Mouse (Mus musculus): Measurements from ENCODE around the gene Jarid2. TPM values are rescaled to one million over a fixed set of nuclear protein-coding genes. Genes with fewer than 3 reads are reported as not detected.

The Jarid2 gene
- polyA plus RNA-seq, 1 experiment, result 3.9 TPM

DNA sequence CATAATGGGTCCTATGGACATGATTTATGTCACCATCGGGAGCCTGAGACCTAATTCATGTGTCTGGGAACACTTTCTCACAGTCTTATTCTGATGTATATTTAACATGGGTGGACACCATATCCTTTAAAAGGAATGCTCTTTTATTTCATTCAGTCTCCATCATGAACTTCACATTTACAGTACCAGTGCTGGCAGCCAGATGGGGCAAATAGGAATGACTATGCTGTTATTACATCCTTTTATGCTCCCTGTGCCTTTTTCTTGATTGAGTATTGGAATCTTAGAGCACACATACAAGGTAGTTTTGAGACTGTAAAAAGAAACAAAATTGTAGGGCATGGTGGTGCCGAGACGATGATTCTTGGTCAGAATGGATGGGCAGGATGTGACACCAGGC lies 69.0 kb downstream of the Jarid2 start:
- H3K36me3 ChIP-seq (ENCODE audit: control insufficient read depth, insufficient read depth), result no peaks in the 10 kb centered on the region
- H3K4me3 ChIP-seq, result no peak overlapping the region
- H3K27me3 ChIP-seq (ENCODE audit: control insufficient read depth, insufficient read depth, insufficient read length), result no peaks in the 10 kb centered on the region
- peaks cover 50% of the 10 kb centered on the region for H3K79me2 ChIP-seq (ENCODE audit: control insufficient read depth, insufficient read depth)
- no peak overlapping the region for H3ac ChIP-seq (ENCODE audit: control insufficient read depth, insufficient read length)
- no peak for TF ChIP-seq REST (IDR thresholded peaks at IDR 0.05; ENCODE audit: insufficient read depth, insufficient read length)
- TF ChIP-seq MAX (IDR thresholded peaks at IDR 0.05; ENCODE audit: low read depth), result no peak
- TF ChIP-seq SRF (IDR thresholded peaks at IDR 0.05; ENCODE audit: control insufficient read depth, insufficient read length, low read depth), result no peak
- TF ChIP-seq CEBPB (IDR thresholded peaks at IDR 0.05; ENCODE audit: insufficient read depth, poor library complexity, severe bottlenecking), result no peak
- TF ChIP-seq TCF12 (IDR thresholded peaks at IDR 0.05; ENCODE audit: insufficient read depth, poor library complexity, severe bottlenecking), result no peak
- TF ChIP-seq TCF3 (IDR thresholded peaks at IDR 0.05; ENCODE audit: insufficient read length, low read depth), result no peak
- no peak for TF ChIP-seq POLR2AphosphoS2 (IDR thresholded peaks at IDR 0.05; ENCODE audit: insufficient read length, low read depth)
- TF ChIP-seq USF1 (IDR thresholded peaks at IDR 0.05; ENCODE audit: low read depth), result no peak
- TF ChIP-seq MYOD1 (IDR thresholded peaks at IDR 0.05; ENCODE audit: control insufficient read depth in 1 of 3, insufficient read length in 2 of 3, low read depth in 2 of 3), result no peak
- no peak for TF ChIP-seq E2F4 (IDR thresholded peaks at IDR 0.05; ENCODE audit: insufficient read depth)
- no peak for TF ChIP-seq MYOG (IDR thresholded peaks at IDR 0.05; ENCODE audit: control insufficient read depth in 1 of 3, insufficient read depth in 1 of 3, insufficient read length in 2 of 3, low read depth in 2 of 3)
- TF ChIP-seq POLR2A (IDR thresholded peaks at IDR 0.05; ENCODE audit: insufficient read length, low read depth), result no peak
- H3K4me2 ChIP-seq (ENCODE audit: low read depth), result no peak overlapping the region

DNA sequence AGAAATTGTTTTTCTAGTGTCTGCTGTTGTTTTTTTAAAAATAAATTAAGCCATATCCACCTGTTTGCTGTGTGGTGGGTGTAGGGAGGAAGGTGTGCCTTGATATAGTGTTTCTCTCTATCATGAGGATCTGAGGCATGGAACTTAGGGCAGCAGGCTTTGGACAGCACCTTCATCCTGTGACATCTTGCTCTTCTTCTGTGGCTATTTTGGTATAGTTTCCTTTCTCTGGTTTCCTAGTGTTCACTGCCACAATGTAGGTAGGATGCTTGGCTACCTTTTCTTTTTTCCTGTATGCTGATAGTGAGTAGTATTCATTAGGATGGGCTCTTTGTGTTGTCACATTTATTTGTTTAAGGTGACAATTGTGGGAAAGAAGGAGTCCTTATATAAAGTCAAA lies 69.9 kb downstream of the Jarid2 start:
- H3K4me3 ChIP-seq, result no peak overlapping the region
- H3K79me2 ChIP-seq (ENCODE audit: control insufficient read depth, insufficient read depth), result peaks cover 52% of the 10 kb centered on the region
- H3K36me3 ChIP-seq (ENCODE audit: control insufficient read depth, insufficient read depth), result no peaks in the 10 kb centered on the region
- H3K4me2 ChIP-seq (ENCODE audit: low read depth), result no peak overlapping the region
- TF ChIP-seq MYOG (IDR thresholded peaks at IDR 0.05; ENCODE audit: control insufficient read depth in 1 of 3, insufficient read depth in 1 of 3, insufficient read length in 2 of 3, low read depth in 2 of 3), result no peak
- no peak for TF ChIP-seq POLR2AphosphoS2 (IDR thresholded peaks at IDR 0.05; ENCODE audit: insufficient read length, low read depth)
- no peak for TF ChIP-seq USF1 (IDR thresholded peaks at IDR 0.05; ENCODE audit: low read depth)
- TF ChIP-seq CEBPB (IDR thresholded peaks at IDR 0.05; ENCODE audit: insufficient read depth, poor library complexity, severe bottlenecking), result no peak
- no peak for TF ChIP-seq REST (IDR thresholded peaks at IDR 0.05; ENCODE audit: insufficient read depth, insufficient read length)
- no peak for TF ChIP-seq TCF3 (IDR thresholded peaks at IDR 0.05; ENCODE audit: insufficient read length, low read depth)
- TF ChIP-seq MYOD1 (IDR thresholded peaks at IDR 0.05; ENCODE audit: control insufficient read depth in 1 of 3, insufficient read length in 2 of 3, low read depth in 2 of 3), result no peak
- TF ChIP-seq E2F4 (IDR thresholded peaks at IDR 0.05; ENCODE audit: insufficient read depth), result no peak
- no peak for TF ChIP-seq MAX (IDR thresholded peaks at IDR 0.05; ENCODE audit: low read depth)
- TF ChIP-seq TCF12 (IDR thresholded peaks at IDR 0.05; ENCODE audit: insufficient read depth, poor library complexity, severe bottlenecking), result no peak
- TF ChIP-seq SRF (IDR thresholded peaks at IDR 0.05; ENCODE audit: control insufficient read depth, insufficient read length, low read depth), result no peak
- H3ac ChIP-seq (ENCODE audit: control insufficient read depth, insufficient read length), result no peak overlapping the region
- H3K27me3 ChIP-seq (ENCODE audit: control insufficient read depth, insufficient read depth, insufficient read length), result no peaks in the 10 kb centered on the region

DNA sequence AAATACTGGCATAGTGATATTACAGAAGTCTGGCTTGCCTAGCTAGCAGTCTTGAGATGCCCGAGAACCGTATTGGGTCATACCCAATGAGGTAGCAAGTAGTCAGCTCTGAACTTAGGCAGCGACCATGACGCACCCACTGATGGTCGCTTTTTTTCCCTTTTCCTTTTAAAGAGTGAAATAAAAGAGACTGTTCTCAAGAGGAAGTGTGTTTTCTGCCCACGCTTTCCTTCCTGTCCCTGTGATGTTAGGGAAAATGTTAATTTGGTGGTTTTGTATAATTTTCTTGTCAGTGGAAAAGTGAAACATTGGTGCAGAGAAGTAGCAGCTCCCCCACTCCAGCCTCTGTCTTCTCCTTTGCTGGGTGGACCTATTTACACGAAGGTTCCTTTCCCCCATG lies 70.8 kb downstream of the Jarid2 start:
- no peak overlapping the region for H3K4me3 ChIP-seq

DNA sequence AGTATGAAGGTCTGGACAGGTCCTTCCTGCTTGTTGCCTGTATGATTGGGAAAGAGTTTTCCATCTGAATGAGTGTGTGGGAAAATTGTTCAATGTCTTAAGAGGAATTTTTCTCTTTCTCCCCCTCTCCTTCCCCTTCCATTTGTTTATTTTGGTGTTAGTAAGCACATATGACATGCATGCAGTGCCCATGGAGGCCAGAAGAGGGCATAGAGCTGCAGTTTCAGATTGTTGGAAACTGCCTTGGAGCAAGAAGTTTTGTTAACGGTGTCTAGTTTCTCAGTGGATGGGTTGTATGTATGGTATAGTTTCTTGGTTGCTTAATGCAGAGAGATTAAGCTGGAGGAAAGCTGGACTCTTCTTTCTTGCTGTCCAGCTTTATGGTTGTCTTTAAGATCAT lies 75.6 kb downstream of the Jarid2 start:
- Histone ChIP-seq H3K36me3 (ENCODE audit: control insufficient read depth, insufficient read depth) (no peaks in the 10 kb centered on the region), H3K79me2 (ENCODE audit: control insufficient read depth, insufficient read depth) (peaks cover 64% of the 10 kb centered on the region), H3K27me3 (ENCODE audit: control insufficient read depth, insufficient read depth, insufficient read length) (no peaks in the 10 kb centered on the region), H3K4me2 (ENCODE audit: low read depth) (no peak overlapping the region), H3ac (ENCODE audit: control insufficient read depth, insufficient read length) (no peak overlapping the region), H3K4me3 (no peak overlapping the region)
- TF ChIP-seq MYOD1 (IDR thresholded peaks at IDR 0.05; ENCODE audit: control insufficient read depth in 1 of 3, insufficient read length in 2 of 3, low read depth in 2 of 3) (no peak), CEBPB (IDR thresholded peaks at IDR 0.05; ENCODE audit: insufficient read depth, poor library complexity, severe bottlenecking) (no peak), TCF3 (IDR thresholded peaks at IDR 0.05; ENCODE audit: insufficient read length, low read depth) (no peak), POLR2AphosphoS2 (IDR thresholded peaks at IDR 0.05; ENCODE audit: insufficient read length, low read depth) (no peak), SRF (IDR thresholded peaks at IDR 0.05; ENCODE audit: control insufficient read depth, insufficient read length, low read depth) (no peak), REST (IDR thresholded peaks at IDR 0.05; ENCODE audit: insufficient read depth, insufficient read length) (no peak), E2F4 (IDR thresholded peaks at IDR 0.05; ENCODE audit: insufficient read depth) (no peak), TCF12 (IDR thresholded peaks at IDR 0.05; ENCODE audit: insufficient read depth, poor library complexity, severe bottlenecking) (no peak), MAX (IDR thresholded peaks at IDR 0.05; ENCODE audit: low read depth) (no peak)

More for the DNA sequence above, 70.8 kb downstream of the Jarid2 start:
- peaks cover 57% of the 10 kb centered on the region for H3K79me2 ChIP-seq (ENCODE audit: control insufficient read depth, insufficient read depth)
- H3K4me2 ChIP-seq (ENCODE audit: low read depth), result no peak overlapping the region
- TF ChIP-seq TCF3 (IDR thresholded peaks at IDR 0.05; ENCODE audit: insufficient read length, low read depth), result no peak
- no peak for TF ChIP-seq MAX (IDR thresholded peaks at IDR 0.05; ENCODE audit: low read depth)
- TF ChIP-seq SRF (IDR thresholded peaks at IDR 0.05; ENCODE audit: control insufficient read depth, insufficient read length, low read depth), result no peak
- no peak for TF ChIP-seq MYOG (IDR thresholded peaks at IDR 0.05; ENCODE audit: control insufficient read depth in 1 of 3, insufficient read depth in 1 of 3, insufficient read length in 2 of 3, low read depth in 2 of 3)
- TF ChIP-seq REST (IDR thresholded peaks at IDR 0.05; ENCODE audit: insufficient read depth, insufficient read length), result no peak
- TF ChIP-seq CEBPB (IDR thresholded peaks at IDR 0.05; ENCODE audit: insufficient read depth, poor library complexity, severe bottlenecking), result no peak
- TF ChIP-seq TCF12 (IDR thresholded peaks at IDR 0.05; ENCODE audit: insufficient read depth, poor library complexity, severe bottlenecking), result no peak
- TF ChIP-seq USF1 (IDR thresholded peaks at IDR 0.05; ENCODE audit: low read depth), result no peak
- no peak for TF ChIP-seq POLR2A (IDR thresholded peaks at IDR 0.05; ENCODE audit: insufficient read length, low read depth)
- no peaks in the 10 kb centered on the region for H3K27me3 ChIP-seq (ENCODE audit: control insufficient read depth, insufficient read depth, insufficient read length)
- no peak overlapping the region for H3ac ChIP-seq (ENCODE audit: control insufficient read depth, insufficient read length)
- no peaks in the 10 kb centered on the region for H3K36me3 ChIP-seq (ENCODE audit: control insufficient read depth, insufficient read depth)

DNA sequence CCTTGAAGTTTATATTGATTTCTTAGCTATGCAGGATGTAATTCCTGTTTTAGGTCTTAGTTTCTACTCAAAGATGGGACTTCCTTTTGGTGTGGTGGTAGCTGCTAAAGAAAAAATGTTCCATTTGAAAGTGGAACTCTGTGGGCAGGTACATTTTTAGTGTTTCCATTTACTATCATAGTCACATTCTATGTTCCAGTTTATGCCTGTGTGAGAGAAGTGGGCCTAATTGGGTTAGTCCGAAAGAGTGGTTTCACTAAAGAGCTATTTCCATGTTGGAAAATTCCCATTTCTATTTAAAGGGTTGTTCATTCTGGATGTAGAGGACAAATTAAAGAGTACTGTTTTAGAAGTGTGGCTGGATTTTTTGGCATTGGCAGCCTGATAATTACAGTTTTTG lies 79.0 kb downstream of the Jarid2 start:
- Histone ChIP-seq H3K27me3 (ENCODE audit: control insufficient read depth, insufficient read depth, insufficient read length) (no peaks in the 10 kb centered on the region), H3K4me2 (ENCODE audit: low read depth) (no peak overlapping the region), H3K4me3 (no peak overlapping the region), H3ac (ENCODE audit: control insufficient read depth, insufficient read length) (no peak overlapping the region), H3K79me2 (ENCODE audit: control insufficient read depth, insufficient read depth) (peaks cover 47% of the 10 kb centered on the region), H3K36me3 (ENCODE audit: control insufficient read depth, insufficient read depth) (no peaks in the 10 kb centered on the region)
- no peak for TF ChIP-seq SRF (IDR thresholded peaks at IDR 0.05; ENCODE audit: control insufficient read depth, insufficient read length, low read depth)
- TF ChIP-seq REST (IDR thresholded peaks at IDR 0.05; ENCODE audit: insufficient read depth, insufficient read length), result no peak
- no peak for TF ChIP-seq POLR2AphosphoS2 (IDR thresholded peaks at IDR 0.05; ENCODE audit: insufficient read length, low read depth)
- TF ChIP-seq POLR2A (IDR thresholded peaks at IDR 0.05; ENCODE audit: insufficient read length, low read depth), result no peak
